ENCODE assay signal across 12 mouse cellular contexts in the genomic region with DNA sequence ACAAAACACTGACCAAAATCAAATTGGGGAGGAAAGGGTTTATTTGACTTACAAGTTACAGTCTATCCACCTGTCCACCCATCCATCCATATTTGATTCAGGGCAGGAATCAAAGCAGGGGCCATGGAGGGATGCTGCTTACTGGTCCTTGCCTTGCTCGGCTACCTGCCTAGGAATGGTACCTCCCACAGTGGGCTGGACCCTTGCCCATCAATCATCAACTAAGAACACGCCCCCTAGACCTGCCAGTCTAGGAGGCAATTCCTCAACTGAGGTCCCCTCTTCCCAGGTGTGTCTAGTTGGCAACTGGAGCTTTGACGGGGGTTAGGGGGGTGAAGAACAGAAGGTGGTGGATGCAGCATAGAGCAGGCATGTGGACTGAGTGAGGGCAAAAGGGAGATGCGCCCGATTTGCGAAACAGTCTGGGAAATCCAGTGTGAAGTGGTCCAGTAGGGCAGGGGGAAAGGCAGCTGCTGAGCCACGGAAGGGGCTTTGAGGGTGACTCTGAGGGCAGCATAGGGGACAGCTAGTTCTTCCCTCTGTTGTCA. TPM values are rescaled to one million over a fixed set of nuclear protein-coding genes. Genes with fewer than 3 reads are reported as not detected.
DNase-seq lines count a peak whose midpoint lies in the region; ATAC-seq and TF ChIP-seq lines count a peak whose summit lies in the region.
"Had no signal": no experiment of that assay in that cellular context is flagged by ENCODE, and none has a peak within 500 bp of the region (broad histone marks: within the 10 kb centered on the region; RNA-seq: fewer than 3 reads in every experiment).

No protein-coding gene starts in this region.

- H3K4me1 ChIP-seq in forebrain, embryonic 15.5 days = no peaks in the 10 kb centered on the region
- H3K4me1 ChIP-seq in forebrain, embryonic 13.5 days = no peaks in the 10 kb centered on the region
- H3K4me1 ChIP-seq in intestine, postnatal 0 days (replicated peaks; ENCODE audit: control insufficient read depth, insufficient read depth, low read length) = no peaks in the 10 kb centered on the region
- H3K4me1 ChIP-seq in intestine, embryonic 15.5 days (replicated peaks) = peaks cover 3% of the 10 kb centered on the region; the same call in 1 of the 2 replicates
- no peaks in the 10 kb centered on the region for H3K4me1 ChIP-seq in midbrain, embryonic 13.5 days (replicated peaks)
- peaks cover 7% of the 10 kb centered on the region for H3K4me1 ChIP-seq in midbrain, embryonic 10.5 days

- 85% methylated on average over 7 of the region's 7 CpGs for WGBS in forebrain, embryonic 15.5 days
- WGBS in forebrain, embryonic 13.5 days = 77% methylated on average over 7 of the region's 7 CpGs
- 79% methylated on average over 7 of the region's 7 CpGs for WGBS in intestine, postnatal 0 days
- 74% methylated on average over 7 of the region's 7 CpGs for WGBS in intestine, embryonic 15.5 days
- WGBS in midbrain, embryonic 13.5 days = 88% methylated on average over 7 of the region's 7 CpGs
- 90% methylated on average over 7 of the region's 7 CpGs for WGBS in midbrain, embryonic 10.5 days

- H3K27me3 ChIP-seq in forebrain, embryonic 15.5 days = no peaks in the 10 kb centered on the region
- no peaks in the 10 kb centered on the region for H3K27me3 ChIP-seq in forebrain, embryonic 13.5 days
- no peaks in the 10 kb centered on the region for H3K27me3 ChIP-seq in intestine, postnatal 0 days (replicated peaks; ENCODE audit: control insufficient read depth, insufficient read depth, low read length)
- no peaks in the 10 kb centered on the region for H3K27me3 ChIP-seq in intestine, embryonic 15.5 days (replicated peaks)
- no peaks in the 10 kb centered on the region for H3K27me3 ChIP-seq in midbrain, embryonic 13.5 days
- H3K27me3 ChIP-seq in midbrain, embryonic 10.5 days (ENCODE audit: low read depth, poor library complexity, severe bottlenecking) = no peaks in the 10 kb centered on the region
- H3K27me3 ChIP-seq: heart, embryonic 15.5 days; hindbrain, embryonic 15.5 days; Patski had no signal

- H3K36me3 ChIP-seq in forebrain, embryonic 15.5 days = peaks cover 18% of the 10 kb centered on the region
- H3K36me3 ChIP-seq in forebrain, embryonic 13.5 days (ENCODE audit: poor library complexity, severe bottlenecking) = peaks cover 18% of the 10 kb centered on the region
- peaks cover 12% of the 10 kb centered on the region for H3K36me3 ChIP-seq in intestine, postnatal 0 days (ENCODE audit: control insufficient read depth, insufficient read depth)
- H3K36me3 ChIP-seq in intestine, embryonic 15.5 days = peaks cover 10% of the 10 kb centered on the region; the same call in 1 of the 2 replicates
- H3K36me3 ChIP-seq in midbrain, embryonic 13.5 days = peaks cover 19% of the 10 kb centered on the region
- H3K36me3 ChIP-seq in midbrain, embryonic 10.5 days = peaks cover 18% of the 10 kb centered on the region

- no peak overlapping the region for H3K4me3 ChIP-seq in forebrain, embryonic 15.5 days
- H3K4me3 ChIP-seq in forebrain, embryonic 13.5 days = no peak overlapping the region
- no peak overlapping the region for H3K4me3 ChIP-seq in intestine, postnatal 0 days (ENCODE audit: low read depth, low read length)
- H3K4me3 ChIP-seq in intestine, embryonic 15.5 days (replicated peaks) = no peak overlapping the region
- H3K4me3 ChIP-seq in midbrain, embryonic 13.5 days (replicated peaks) = no peak overlapping the region
- no peak overlapping the region for H3K4me3 ChIP-seq in midbrain, embryonic 10.5 days
- H3K4me3 ChIP-seq: embryonic facial prominence, embryonic 10.5 days; heart, embryonic 15.5 days; hindbrain, embryonic 15.5 days had no signal

- TF ChIP-seq CTCF in intestine, postnatal 0 days (IDR thresholded peaks at IDR 0.05; ENCODE audit: low read depth) = no peak

- no peak overlapping the region for H3K9ac ChIP-seq in forebrain, embryonic 15.5 days (replicated peaks)
- no peak overlapping the region for H3K9ac ChIP-seq in forebrain, embryonic 13.5 days
- H3K9ac ChIP-seq in intestine, postnatal 0 days (ENCODE audit: low read depth, low read length) = no peak overlapping the region
- H3K9ac ChIP-seq in intestine, embryonic 15.5 days = no peak overlapping the region
- peak overlapping the region; percentile 29; the same call in 1 of the 2 replicates for H3K9ac ChIP-seq in midbrain, embryonic 13.5 days (replicated peaks)
- H3K9ac ChIP-seq: forebrain, postnatal 0 days; heart, embryonic 15.5 days; hindbrain, embryonic 15.5 days had no signal

- DNase-seq in midbrain, embryonic 10.5 days (ENCODE audit: low spot score) = no peak
- DNase-seq in cerebellum, postnatal 25 days = no peak

- H3K9me3 ChIP-seq in forebrain, embryonic 15.5 days = no peaks in the 10 kb centered on the region
- H3K9me3 ChIP-seq in forebrain, embryonic 13.5 days (replicated peaks) = no peaks in the 10 kb centered on the region
- no peaks in the 10 kb centered on the region for H3K9me3 ChIP-seq in intestine, postnatal 0 days (ENCODE audit: control insufficient read depth)
- no peaks in the 10 kb centered on the region for H3K9me3 ChIP-seq in intestine, embryonic 15.5 days
- no peaks in the 10 kb centered on the region for H3K9me3 ChIP-seq in midbrain, embryonic 13.5 days
- H3K9me3 ChIP-seq in midbrain, embryonic 10.5 days (replicated peaks) = no peaks in the 10 kb centered on the region
- H3K9me3 ChIP-seq: embryonic facial prominence, embryonic 10.5 days; heart, embryonic 15.5 days; hindbrain, embryonic 15.5 days had no signal

- ATAC-seq in forebrain, embryonic 15.5 days (replicated peaks) = peak; percentile 24; the same call in 1 of the 2 replicates
- ATAC-seq in forebrain, embryonic 13.5 days = no peak
- peak; percentile 9; the same call in 1 of the 2 replicates for ATAC-seq in intestine, postnatal 0 days
- no peak for ATAC-seq in intestine, embryonic 15.5 days
- ATAC-seq in midbrain, embryonic 13.5 days = peak; percentile 41; the same call in 1 of the 2 replicates

- no peak overlapping the region for H3K27ac ChIP-seq in forebrain, embryonic 15.5 days (replicated peaks)
- no peak overlapping the region for H3K27ac ChIP-seq in forebrain, embryonic 13.5 days
- H3K27ac ChIP-seq in intestine, postnatal 0 days (ENCODE audit: low read depth, low read length) = no peak overlapping the region
- H3K27ac ChIP-seq in intestine, embryonic 15.5 days = no peak overlapping the region
- no peak overlapping the region for H3K27ac ChIP-seq in midbrain, embryonic 13.5 days
- no peak overlapping the region for H3K27ac ChIP-seq in midbrain, embryonic 10.5 days (replicated peaks)
- H3K27ac ChIP-seq: heart, embryonic 15.5 days; hindbrain, embryonic 15.5 days had no signal

- no peak overlapping the region for H3K4me2 ChIP-seq in forebrain, embryonic 15.5 days (replicated peaks)
- no peak overlapping the region for H3K4me2 ChIP-seq in forebrain, embryonic 13.5 days
- no peak overlapping the region for H3K4me2 ChIP-seq in intestine, postnatal 0 days (replicated peaks; ENCODE audit: low read depth)
- no peak overlapping the region for H3K4me2 ChIP-seq in intestine, embryonic 15.5 days (replicated peaks)
- H3K4me2 ChIP-seq in midbrain, embryonic 13.5 days (replicated peaks) = no peak overlapping the region
- H3K4me2 ChIP-seq: heart, embryonic 15.5 days; hindbrain, embryonic 15.5 days had no signal

RNA-seq across cellular contexts. Expression of a gene that starts 28.7 kb away (rescaled TPM):
- polyA plus RNA-seq in forebrain, embryonic 15.5 days (2015; fragmentation: Nextera tagmentation; extraction: Ambion mirVana) = 89.7 and 93.3 TPM in 2 replicates
- polyA plus RNA-seq in forebrain, embryonic 13.5 days (2015; fragmentation: Nextera tagmentation; extraction: Ambion mirVana) = 72.9 and 80.2 TPM in 2 replicates
- 42.8 and 46.8 TPM in 2 replicates for polyA plus RNA-seq in intestine, postnatal 0 days (2015; fragmentation: Nextera tagmentation; extraction: Ambion mirVana)
- 81.6 and 84.4 TPM in 2 replicates for polyA plus RNA-seq in intestine, embryonic 15.5 days (2015; fragmentation: Nextera tagmentation; extraction: Ambion mirVana)
- 89.6 and 96.6 TPM in 2 replicates for polyA plus RNA-seq in midbrain, embryonic 13.5 days (2015; fragmentation: Nextera tagmentation; extraction: Ambion mirVana)
- polyA plus RNA-seq in midbrain, embryonic 10.5 days (2016; fragmentation: Nextera tagmentation; extraction: Ambion mirVana) = 96.4 and 109 TPM in 2 replicates

Comparison
In these comparisons a context has a peak if more than half of its experiments do, and no peak if none do; other contexts are left out.
1. ATAC-seq: peak in forebrain, embryonic 15.5 days (single experiment), intestine, postnatal 0 days (single experiment) and midbrain, embryonic 13.5 days (single experiment); none in forebrain, embryonic 13.5 days (single experiment) and intestine, embryonic 15.5 days (single experiment).